Mouse (Mus musculus) hindbrain, postnatal 0 days (tissue): ENCODE measurements around the gene Padi1. TPM values are rescaled to one million over a fixed set of nuclear protein-coding genes. Genes with fewer than 3 reads are reported as not detected.

ENCODE experiments used
- ATAC-seq: fragments of 200-750 bp; cut with Nextera tagmentation; 2 replicates; pipeline ENCODE4 v1.8.0; 2017; ENCODE audit warnings: mild to moderate bottlenecking, moderate TSS enrichment, moderate library complexity
- DNase-seq: peaks from one replicate; pipeline ENCODE4 v3.0.0-alpha.2; 2015; ENCODE audit warnings: low spot score
- H3K27ac ChIP-seq: fragments of 300-500 bp; sonication (generic); 2 replicates; pipeline ENCODE4 v1.5.1; 2014; ENCODE audit warnings: mild to moderate bottlenecking
- H3K27me3 ChIP-seq: fragments of 300-500 bp; sonication (generic); 2 replicates; pipeline ENCODE4 v1.6.1; 2014; ENCODE audit warnings: low read length, mixed read lengths; ENCODE audit not compliant: insufficient read depth
- H3K36me3 ChIP-seq: fragments of 300-500 bp; sonication (generic); 2 replicates; pipeline ENCODE4 v1.6.1; 2014; ENCODE audit warnings: low read length, mixed read lengths; ENCODE audit not compliant: insufficient read depth
- H3K4me1 ChIP-seq: fragments of 300-500 bp; sonication (generic); 2 replicates; pipeline ENCODE4 v1.6.1; 2014; ENCODE audit warnings: antibody characterized with exemption, low read length, mixed read lengths; ENCODE audit not compliant: insufficient read depth
- H3K4me2 ChIP-seq: fragments of 300-500 bp; sonication (generic); 2 replicates; pipeline ENCODE4 v1.6.1; 2014; ENCODE audit warnings: low read depth, mild to moderate bottlenecking, low read length, moderate library complexity, mixed read lengths
- H3K4me3 ChIP-seq: fragments of 300-500 bp; sonication (generic); 2 replicates; pipeline ENCODE4 v1.5.1; 2014; ENCODE audit warnings: low read length
- H3K9ac ChIP-seq: fragments of 300-500 bp; sonication (generic); replicated peaks from 2 replicates; pipeline ENCODE4 v1.6.1; 2014; ENCODE audit warnings: mild to moderate bottlenecking, low read length, moderate library complexity, mixed read lengths
- H3K9me3 ChIP-seq: fragments of 300-500 bp; sonication (generic); 2 replicates; pipeline ENCODE4 v1.6.1; 2016; ENCODE audit warnings: low read length, mixed read lengths
- CTCF ChIP-seq: IDR thresholded peaks from 2 replicates; pipeline ENCODE4 v1.5.1; 2016; ENCODE audit warnings: antibody characterized with exemption, control low read depth, low read depth
- WGBS: fragments of 180-500 bp; shearing (Covaris S2); extraction: QIAGEN DNeasy Blood & Tissue Kit; methylation state at CpG from one replicate; pipeline ENCODE4 v1.1.7; 2014; 5-methylcytosine and 5-hydroxymethylcytosine counted together
- polyA plus RNA-seq: library from polyadenylated mRNA; unstranded; fragments of >200 nt; fragmentation: Nextera tagmentation; extraction: Ambion mirVana; gene quantifications from 2 replicates; pipeline ENCODE4 v1.2.1, GENCODE M21; 2015
- total RNA-seq: library from RNA; depleted of rRNA; stranded (reverse); fragments of >200 nt; gene quantifications from 2 replicates; pipeline ENCODE4 v1.2.3, GENCODE M21; 2014

Padi1 gene
- total and polyA plus RNA-seq, 2 experiments from 2014 or later = not detected

GRCm38 (mm10) chr4:140813358-140814185 lies 32.0 kb downstream of the Padi1 start:
- 41% methylated on average over 13 of the region's 13 CpGs for WGBS
- Histone ChIP-seq H3K27me3 (no peaks in the 10 kb centered on the region), H3K9me3 (no peaks in the 10 kb centered on the region), H3K9ac (no peak overlapping the region), H3K4me3 (no peak overlapping the region), H3K4me2 (peak overlapping the region; percentile 47; the same call in 1 of the 2 replicates), H3K4me1 (no peaks in the 10 kb centered on the region), H3K27ac (no peak overlapping the region), H3K36me3 (no peaks in the 10 kb centered on the region)
- ATAC-seq = no peak
- no peak for TF ChIP-seq CTCF
- no peak for DNase-seq

DNA sequence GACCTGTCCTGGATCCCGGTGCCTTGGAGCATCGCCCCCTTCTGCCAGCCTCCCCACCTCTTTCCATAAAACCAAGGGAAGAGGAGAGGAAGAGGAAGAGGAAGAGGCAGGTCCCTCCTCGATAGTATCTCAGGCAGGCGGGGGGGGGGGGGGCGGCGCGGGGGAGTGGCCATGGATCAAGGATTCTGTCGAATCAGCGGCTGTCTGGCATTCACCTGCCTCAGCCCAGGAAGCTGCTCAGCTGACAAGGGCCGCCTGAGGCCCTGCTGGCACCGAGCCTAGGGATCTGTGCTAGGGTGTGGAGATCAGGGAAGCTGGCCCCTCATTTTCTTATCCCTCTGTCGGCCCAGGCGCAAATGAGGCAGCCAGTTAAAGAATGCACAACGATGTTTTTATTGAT lies 33.0 kb downstream of the Padi1 start:
- H3K4me1 ChIP-seq = no peaks in the 10 kb centered on the region
- H3K36me3 ChIP-seq = no peaks in the 10 kb centered on the region
- H3K4me3 ChIP-seq = no peak overlapping the region
- ATAC-seq = no peak
- TF ChIP-seq CTCF = no peak
- H3K27me3 ChIP-seq = no peaks in the 10 kb centered on the region
- WGBS = 23% methylated on average over 13 of the region's 14 CpGs
- no peak overlapping the region for H3K4me2 ChIP-seq
- H3K27ac ChIP-seq = no peak overlapping the region
- peak; percentile 39 for DNase-seq
- H3K9me3 ChIP-seq = no peaks in the 10 kb centered on the region
- H3K9ac ChIP-seq = no peak overlapping the region

DNA sequence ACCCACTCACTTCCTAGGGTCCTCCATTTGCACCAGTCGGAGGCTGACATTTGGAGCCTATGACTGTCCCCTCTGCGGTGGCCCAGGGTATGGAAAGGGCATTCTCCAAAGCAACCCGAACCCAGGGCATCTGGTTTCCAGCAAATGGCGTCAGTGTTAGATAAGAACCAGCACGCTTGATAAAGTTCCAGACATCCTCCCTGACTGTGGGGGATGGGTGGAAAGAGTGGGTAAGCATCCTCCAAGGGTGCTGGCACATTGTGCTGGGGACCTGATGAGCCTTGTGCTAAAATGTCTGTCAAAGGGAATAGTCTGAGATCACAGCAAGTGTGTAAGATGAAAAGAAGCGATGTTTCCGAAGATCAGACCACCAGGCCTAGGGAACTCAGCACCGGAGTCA lies 33.4 kb downstream of the Padi1 start:
- no peak for TF ChIP-seq CTCF
- WGBS = 71% methylated on average over 8 of the region's 8 CpGs
- H3K4me1 ChIP-seq = no peaks in the 10 kb centered on the region
- H3K4me3 ChIP-seq = no peak overlapping the region
- no peaks in the 10 kb centered on the region for H3K9me3 ChIP-seq
- DNase-seq (no peak), ATAC-seq (no peak)
- no peak overlapping the region for H3K9ac ChIP-seq
- no peak overlapping the region for H3K27ac ChIP-seq
- no peak overlapping the region for H3K4me2 ChIP-seq
- no peaks in the 10 kb centered on the region for H3K27me3 ChIP-seq
- no peaks in the 10 kb centered on the region for H3K36me3 ChIP-seq

GRCm38 (mm10) chr4:140810458-140811260 lies 34.9 kb downstream of the Padi1 start, which contains the start of gene Padi3:
Gene Padi3, minus strand, starts transcription at chr4:140810648.
- H3K4me3 ChIP-seq = no peak within 1 kb of the TSS
- H3K36me3 ChIP-seq = no peaks in the 10 kb centered on the region
- H3K27me3 ChIP-seq = no peaks in the 10 kb centered on the region
- DNase-seq (no peak), ATAC-seq (no peak)
- no peak for TF ChIP-seq CTCF
- H3K4me1 ChIP-seq = no peaks in the 10 kb centered on the region
- H3K27ac ChIP-seq = no peak within 1 kb of the TSS
- H3K4me2 ChIP-seq = no peak within 1 kb of the TSS
- H3K9ac ChIP-seq = no peak within 1 kb of the TSS
- WGBS = 76% methylated on average over 16 of the region's 16 CpGs
- no peaks in the 10 kb centered on the region for H3K9me3 ChIP-seq

DNA sequence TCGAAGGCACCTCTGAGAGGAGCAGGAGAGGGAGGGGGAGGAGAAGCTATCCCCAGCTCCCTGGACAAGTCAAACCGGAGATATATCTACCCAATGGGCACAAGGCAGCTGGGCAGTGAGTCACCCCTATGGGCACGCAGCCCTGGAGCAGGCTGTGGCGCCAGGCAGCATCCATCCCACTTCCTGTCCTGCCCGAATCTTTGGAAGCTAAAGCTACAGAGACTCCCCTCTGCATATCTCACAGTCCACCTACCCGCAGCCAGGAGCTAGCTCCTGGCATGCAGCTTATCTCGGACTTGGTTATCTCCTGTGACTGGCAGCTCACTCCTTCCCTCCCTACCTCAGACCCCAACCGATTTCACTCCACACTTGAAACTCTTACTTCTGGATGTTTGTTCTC lies 36.5 kb downstream of the Padi1 start:
- no peak for DNase-seq
- no peaks in the 10 kb centered on the region for H3K4me1 ChIP-seq

DNA sequence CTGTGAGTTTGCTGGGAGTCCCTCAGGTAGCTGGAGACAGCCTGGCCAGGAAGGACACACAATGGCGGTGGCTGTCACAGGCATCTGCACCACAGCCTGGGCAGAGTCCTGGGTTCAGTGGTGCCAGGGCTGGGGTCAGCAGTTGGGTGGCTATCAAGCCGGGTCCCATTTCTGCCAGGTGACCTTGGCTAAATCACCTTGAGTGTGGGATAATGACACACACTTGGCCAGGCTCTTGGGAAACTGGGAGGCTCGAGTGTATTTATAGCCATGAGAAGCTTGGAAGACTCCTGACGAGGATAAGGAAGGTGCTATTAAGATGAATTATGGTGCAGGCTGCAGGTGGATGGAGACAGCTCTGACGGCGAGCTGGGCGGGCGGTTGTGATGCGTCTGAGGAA lies 41.0 kb downstream of the Padi1 start:
- WGBS = 88% methylated on average over 9 of the region's 9 CpGs
- Histone ChIP-seq H3K27me3 (no peaks in the 10 kb centered on the region), H3K9ac (no peak overlapping the region), H3K27ac (no peak overlapping the region), H3K4me3 (no peak overlapping the region), H3K4me1 (no peaks in the 10 kb centered on the region), H3K36me3 (no peaks in the 10 kb centered on the region), H3K4me2 (no peak overlapping the region), H3K9me3 (no peaks in the 10 kb centered on the region)
- DNase-seq = no peak
- no peak for ATAC-seq
- no peak for TF ChIP-seq CTCF

More for the DNA sequence above, 36.5 kb downstream of the Padi1 start:
- Histone ChIP-seq H3K36me3 (no peaks in the 10 kb centered on the region), H3K9me3 (no peaks in the 10 kb centered on the region), H3K4me3 (no peak overlapping the region), H3K27me3 (no peaks in the 10 kb centered on the region), H3K27ac (no peak overlapping the region), H3K9ac (no peak overlapping the region), H3K4me2 (no peak overlapping the region)
- 84% methylated on average over 8 of the region's 8 CpGs for WGBS
- no peak for TF ChIP-seq CTCF
- no peak for ATAC-seq

GRCm38 (mm10) chr4:140801364-140801763 lies 44.2 kb downstream of the Padi1 start:
- H3K9ac ChIP-seq = no peak overlapping the region
- no peak overlapping the region for H3K4me2 ChIP-seq
- ATAC-seq = no peak
- DNase-seq = no peak
- no peak overlapping the region for H3K27ac ChIP-seq
- WGBS = 82% methylated on average over 3 of the region's 3 CpGs
- no peaks in the 10 kb centered on the region for H3K36me3 ChIP-seq
- no peaks in the 10 kb centered on the region for H3K27me3 ChIP-seq
- no peaks in the 10 kb centered on the region for H3K9me3 ChIP-seq
- H3K4me1 ChIP-seq = no peaks in the 10 kb centered on the region
- no peak overlapping the region for H3K4me3 ChIP-seq
- no peak for TF ChIP-seq CTCF
